Mouse (Mus musculus): ENCODE data around the gene Kcnq4. TPM values are rescaled to one million over a fixed set of nuclear protein-coding genes. Genes with fewer than 3 reads are reported as not detected.

Gene Kcnq4
- polyA plus RNA-seq, 1 experiment: 0.98 TPM

GRCm38 (mm10) chr4:120713856-120714497, 34.4 kb downstream of the Kcnq4 start:
- DNase-seq (ENCODE audit: low read depth in 1 of 2, low spot score in 2 of 2): no peak
- Histone ChIP-seq H3K4me1 (ENCODE audit: control insufficient read depth, insufficient read depth, insufficient read length) (no peaks in the 10 kb centered on the region), H3K27ac (ENCODE audit: insufficient read depth, low read length) (no peak overlapping the region), H3K36me3 (ENCODE audit: control insufficient read depth, insufficient read depth, low read length) (no peaks in the 10 kb centered on the region), H3K4me3 (ENCODE audit: extremely low read depth, insufficient read depth, insufficient read length) (no peak overlapping the region), H3K27me3 (ENCODE audit: control insufficient read depth, insufficient read depth, low read length) (no peaks in the 10 kb centered on the region)
- WGBS: 54% methylated on average over 6 of the region's 6 CpGs
- TF ChIP-seq CTCF (IDR thresholded peaks at IDR 0.05; ENCODE audit: extremely low read depth, insufficient read depth, insufficient read length, insufficient replicate concordance): no peak
- no peak for TF ChIP-seq POLR2A (IDR thresholded peaks at IDR 0.05; ENCODE audit: low read depth, low read length)

GRCm38 (mm10) chr4:120713021-120713420, 35.4 kb downstream of the Kcnq4 start:
- no peak for TF ChIP-seq CTCF (IDR thresholded peaks at IDR 0.05; ENCODE audit: extremely low read depth, insufficient read depth, insufficient read length, insufficient replicate concordance)
- TF ChIP-seq POLR2A (IDR thresholded peaks at IDR 0.05; ENCODE audit: low read depth, low read length): no peak
- H3K27ac ChIP-seq (ENCODE audit: insufficient read depth, low read length): no peak overlapping the region

GRCm38 (mm10) chr4:120712236-120712635, 36.2 kb downstream of the Kcnq4 start:
- 87% methylated on average over 12 of the region's 12 CpGs for WGBS
- TF ChIP-seq CTCF (IDR thresholded peaks at IDR 0.05; ENCODE audit: extremely low read depth, insufficient read depth, insufficient read length, insufficient replicate concordance) (no peak), POLR2A (IDR thresholded peaks at IDR 0.05; ENCODE audit: low read depth, low read length) (no peak)
- H3K36me3 ChIP-seq (ENCODE audit: control insufficient read depth, insufficient read depth, low read length): no peaks in the 10 kb centered on the region
- no peak for DNase-seq (ENCODE audit: low read depth in 1 of 2, low spot score in 2 of 2)
- H3K27me3 ChIP-seq (ENCODE audit: control insufficient read depth, insufficient read depth, low read length): no peaks in the 10 kb centered on the region
- no peaks in the 10 kb centered on the region for H3K4me1 ChIP-seq (ENCODE audit: control insufficient read depth, insufficient read depth, insufficient read length)
- no peak overlapping the region for H3K27ac ChIP-seq (ENCODE audit: insufficient read depth, low read length)
- H3K4me3 ChIP-seq (ENCODE audit: extremely low read depth, insufficient read depth, insufficient read length): no peak overlapping the region

More at GRCm38 (mm10) chr4:120713021-120713420, 35.4 kb downstream of the Kcnq4 start:
- no peak for DNase-seq (ENCODE audit: low read depth in 1 of 2, low spot score in 2 of 2)
- no peaks in the 10 kb centered on the region for H3K27me3 ChIP-seq (ENCODE audit: control insufficient read depth, insufficient read depth, low read length)
- H3K4me3 ChIP-seq (ENCODE audit: extremely low read depth, insufficient read depth, insufficient read length): no peak overlapping the region
- H3K36me3 ChIP-seq (ENCODE audit: control insufficient read depth, insufficient read depth, low read length): no peaks in the 10 kb centered on the region
- no peaks in the 10 kb centered on the region for H3K4me1 ChIP-seq (ENCODE audit: control insufficient read depth, insufficient read depth, insufficient read length)
- 90% methylated on average over 6 of the region's 6 CpGs for WGBS

- no peak for DNase-seq (ENCODE audit: low read depth in 1 of 2, low spot score in 2 of 2)
- peaks cover 3% of the 10 kb centered on the region; the same call in 1 of the 2 replicates for H3K27me3 ChIP-seq (ENCODE audit: control insufficient read depth, insufficient read depth, low read length)
- no peaks in the 10 kb centered on the region for H3K4me1 ChIP-seq (ENCODE audit: control insufficient read depth, insufficient read depth, insufficient read length)
- whole genome bisulfite sequencing: 93% methylated on average over 2 of the region's 2 CpGs
- no peaks in the 10 kb centered on the region for H3K36me3 ChIP-seq (ENCODE audit: control insufficient read depth, insufficient read depth, low read length)
- no peak overlapping the region for H3K4me3 ChIP-seq (ENCODE audit: extremely low read depth, insufficient read depth, insufficient read length)
- no peak overlapping the region for H3K27ac ChIP-seq (ENCODE audit: insufficient read depth, low read length)
- no peak for TF ChIP-seq CTCF (IDR thresholded peaks at IDR 0.05; ENCODE audit: extremely low read depth, insufficient read depth, insufficient read length, insufficient replicate concordance)
Measured at GRCm38 (mm10) chr4:120702511-120702910, 45.9 kb downstream of the Kcnq4 start.

- no peaks in the 10 kb centered on the region for H3K36me3 ChIP-seq (ENCODE audit: control insufficient read depth, insufficient read depth, low read length)
- TF ChIP-seq POLR2A (IDR thresholded peaks at IDR 0.05; ENCODE audit: low read depth, low read length): no peak
- TF ChIP-seq CTCF (IDR thresholded peaks at IDR 0.05; ENCODE audit: extremely low read depth, insufficient read depth, insufficient read length, insufficient replicate concordance): no peak
- no peak for DNase-seq (ENCODE audit: low read depth in 1 of 2, low spot score in 2 of 2)
- no peak overlapping the region for H3K4me3 ChIP-seq (ENCODE audit: extremely low read depth, insufficient read depth, insufficient read length)
- WGBS: 82% methylated on average over 8 of the region's 8 CpGs
- H3K27ac ChIP-seq (ENCODE audit: insufficient read depth, low read length): no peak overlapping the region
- peaks cover 3% of the 10 kb centered on the region; the same call in 1 of the 2 replicates for H3K27me3 ChIP-seq (ENCODE audit: control insufficient read depth, insufficient read depth, low read length)
- H3K4me1 ChIP-seq (ENCODE audit: control insufficient read depth, insufficient read depth, insufficient read length): no peaks in the 10 kb centered on the region
Measured at GRCm38 (mm10) chr4:120702056-120702455, 46.4 kb downstream of the Kcnq4 start.

GRCm38 (mm10) chr4:120701180-120701579, 47.2 kb downstream of the Kcnq4 start:
- no peak for TF ChIP-seq CTCF (IDR thresholded peaks at IDR 0.05; ENCODE audit: extremely low read depth, insufficient read depth, insufficient read length, insufficient replicate concordance)
- TF ChIP-seq POLR2A (IDR thresholded peaks at IDR 0.05; ENCODE audit: low read depth, low read length): no peak
- H3K4me3 ChIP-seq (ENCODE audit: extremely low read depth, insufficient read depth, insufficient read length): no peak overlapping the region
- DNase-seq (ENCODE audit: low read depth in 1 of 2, low spot score in 2 of 2): no peak
- peaks cover 3% of the 10 kb centered on the region; the same call in 1 of the 2 replicates for H3K27me3 ChIP-seq (ENCODE audit: control insufficient read depth, insufficient read depth, low read length)
- no peaks in the 10 kb centered on the region for H3K36me3 ChIP-seq (ENCODE audit: control insufficient read depth, insufficient read depth, low read length)
- 79% methylated on average over 3 of the region's 3 CpGs for WGBS
- no peaks in the 10 kb centered on the region for H3K4me1 ChIP-seq (ENCODE audit: control insufficient read depth, insufficient read depth, insufficient read length)
- no peak overlapping the region for H3K27ac ChIP-seq (ENCODE audit: insufficient read depth, low read length)

GRCm38 (mm10) chr4:120697799-120698484, 50.5 kb downstream of the Kcnq4 start:
- H3K4me3 ChIP-seq (ENCODE audit: extremely low read depth, insufficient read depth, insufficient read length): no peak overlapping the region
- H3K27me3 ChIP-seq (ENCODE audit: control insufficient read depth, insufficient read depth, low read length): peaks cover 3% of the 10 kb centered on the region; the same call in 1 of the 2 replicates
- H3K27ac ChIP-seq (ENCODE audit: insufficient read depth, low read length): no peak overlapping the region
- H3K36me3 ChIP-seq (ENCODE audit: control insufficient read depth, insufficient read depth, low read length): no peaks in the 10 kb centered on the region
- no peaks in the 10 kb centered on the region for H3K4me1 ChIP-seq (ENCODE audit: control insufficient read depth, insufficient read depth, insufficient read length)
- WGBS: 27% methylated on average over 35 of the region's 35 CpGs
- DNase-seq (ENCODE audit: low read depth in 1 of 2, low spot score in 2 of 2): no peak
- no peak for TF ChIP-seq CTCF (IDR thresholded peaks at IDR 0.05; ENCODE audit: extremely low read depth, insufficient read depth, insufficient read length, insufficient replicate concordance)
- TF ChIP-seq POLR2A (IDR thresholded peaks at IDR 0.05; ENCODE audit: low read depth, low read length): no peak
